Mouse (Mus musculus) brain, embryonic 14.5 days (tissue): ENCODE results near the gene Clta.

Source experiments
- CTCF ChIP-seq: fragments of 200-500 bp; IDR thresholded peaks from 2 replicates; pipeline ENCODE4 v1.5.1; 2012; ENCODE audit warnings: inconsistent platforms, mild to moderate bottlenecking, moderate library complexity, borderline replicate concordance; ENCODE audit not compliant: insufficient read depth, insufficient read length; ENCODE audit errors: extremely low read depth
- POLR2A ChIP-seq: fragments of 200-500 bp; IDR thresholded peaks from 2 replicates; pipeline ENCODE4 v1.6.1; 2012; ENCODE audit warnings: mild to moderate bottlenecking, inconsistent platforms, borderline replicate concordance; ENCODE audit not compliant: poor library complexity, insufficient read depth, insufficient read length, severe bottlenecking; ENCODE audit errors: extremely low read depth

GRCm38 (mm10) chr4:44071741-44072145 is 67.5 kb downstream of the Clta start:
- TF ChIP-seq CTCF, result no peak
- TF ChIP-seq POLR2A, result no peak
